Mouse (Mus musculus): ENCODE data around the gene Pqlc3.

- TF ChIP-seq POLR2A (IDR thresholded peaks at IDR 0.05; ENCODE audit: low read depth, low read length) (no peak), CTCF (conservative IDR thresholded peaks at IDR 0.05; ENCODE audit: insufficient read depth, insufficient read length, low read depth, low read length) (no peak)
Observed at GRCm38 (mm10) chr12:16966811-16967210, 33.4 kb downstream of the Pqlc3 start.
